Mouse (Mus musculus) heart, adult 8-10 months (tissue): Measurements from ENCODE around the gene D1Ertd622e. TPM values are rescaled to one million over a fixed set of nuclear protein-coding genes. Genes with fewer than 3 reads are reported as not detected.
A peak's percentile ranks its signal among the peaks of the same experiment; 100 is the strongest.

Source experiments
- DNase-seq: peaks from one replicate; pipeline ENCODE4 v3.0.0; 2022; ENCODE audit warnings: low spot score
- total RNA-seq, 4 experiments: library from RNA; stranded (reverse); gene quantifications; 2 replicates each; pipeline ENCODE4 v1.2.4; 2022

The D1Ertd622e gene
- total RNA-seq: 1 to 10 TPM; 2.8 to 4.5 (median 3.8) TPM

DNA sequence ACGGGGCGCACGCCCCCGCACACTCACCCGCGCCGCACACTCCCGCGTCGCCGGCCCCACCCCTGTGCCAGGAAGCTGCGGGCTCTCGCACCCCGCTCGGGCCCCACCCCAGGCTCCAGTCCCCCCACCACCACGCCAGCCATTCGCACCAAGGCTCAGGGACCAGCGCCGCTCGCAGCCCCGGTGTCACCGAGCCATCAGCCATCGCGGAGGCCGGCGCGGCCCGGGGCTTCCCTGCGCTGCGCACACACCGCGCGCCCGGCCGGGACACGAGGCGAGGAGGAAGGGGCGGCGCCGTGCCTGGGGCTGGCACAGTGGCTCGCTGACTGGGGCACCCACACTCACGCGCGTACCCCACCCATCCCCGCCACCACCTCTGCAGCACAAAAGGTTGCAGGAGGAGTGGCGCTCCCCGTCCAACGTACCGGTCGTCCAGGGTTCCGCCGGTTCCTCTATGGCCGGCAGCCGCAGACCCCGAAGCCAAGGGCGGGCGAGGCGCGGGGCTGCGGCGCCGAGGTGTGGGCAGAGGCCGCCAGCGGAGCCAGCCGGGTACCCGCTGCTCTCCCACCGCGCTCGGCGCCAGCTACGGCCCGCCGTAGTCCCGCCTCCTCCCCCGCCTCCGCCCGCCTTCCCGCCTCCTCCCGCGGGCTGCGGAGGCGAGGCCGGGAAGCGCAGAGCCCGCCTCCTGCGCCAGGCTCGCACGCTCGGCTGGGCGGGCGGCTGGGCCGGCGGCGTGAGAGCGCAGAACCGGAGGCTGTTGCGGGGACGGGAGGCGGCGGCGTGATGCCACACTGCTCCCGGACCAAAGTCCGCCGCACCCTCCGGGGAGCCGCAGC, at the start of gene D1Ertd622e:
D1Ertd622e (minus strand) TSS at position 669 of the 836 bp plus-strand sequence.
- DNase-seq: peak; percentile 65

DNA sequence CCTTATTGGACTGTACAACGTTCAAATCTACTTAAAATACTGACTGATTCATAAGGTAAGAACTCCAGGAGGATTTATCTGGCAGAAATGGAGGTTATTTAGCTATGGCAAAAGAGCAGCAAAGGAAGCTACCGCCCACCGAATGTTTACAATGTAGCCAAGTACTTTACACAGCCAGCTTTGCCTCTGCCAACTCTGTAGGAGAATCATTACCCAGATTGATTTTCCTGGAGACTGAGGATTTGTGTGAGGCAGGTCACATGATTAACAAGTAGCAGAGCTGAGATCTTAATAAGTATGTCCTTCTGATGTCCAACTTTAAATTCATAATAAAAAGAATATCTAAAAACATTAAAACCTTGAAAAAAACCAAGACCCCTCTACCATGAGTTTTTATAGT, 48.6 kb upstream of the D1Ertd622e start:
- no peak for DNase-seq

- DNase-seq: no peak
Observed at GRCm38 (mm10) chr1:97705389-97705788, 43.5 kb upstream of the D1Ertd622e start.

- no peak for DNase-seq
Observed at GRCm38 (mm10) chr1:97704646-97705045, 42.8 kb upstream of the D1Ertd622e start.

DNA sequence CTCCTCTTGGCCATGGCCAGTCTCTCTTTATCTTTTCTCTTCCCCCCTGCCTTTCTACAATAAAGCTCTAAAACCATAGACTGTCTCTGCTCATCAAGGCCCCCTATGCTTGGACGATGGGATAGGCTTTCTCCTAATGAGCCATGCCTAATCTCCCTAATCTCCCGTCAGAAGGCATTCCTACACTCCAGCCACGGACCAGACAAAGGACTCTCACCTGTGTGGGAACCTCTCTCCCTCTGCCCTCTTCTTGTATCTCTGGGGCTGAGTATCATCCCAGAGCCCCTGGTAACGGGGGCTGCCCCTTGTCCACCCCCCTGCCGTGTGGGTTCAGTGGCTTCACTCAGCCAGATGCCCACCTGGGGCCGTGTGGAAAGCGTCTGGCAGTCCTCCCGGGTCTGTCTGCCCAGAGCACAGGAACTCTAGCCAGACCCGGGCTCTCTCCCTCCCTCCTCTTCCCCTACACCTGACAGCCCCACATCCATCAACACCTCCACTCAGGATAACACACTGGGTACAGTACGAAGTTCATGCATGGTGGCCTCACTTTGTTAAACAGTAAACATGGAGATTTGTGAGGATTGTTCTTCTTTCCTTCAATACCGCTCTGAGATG, 37.2 kb upstream of the D1Ertd622e start:
- DNase-seq: no peak

DNA sequence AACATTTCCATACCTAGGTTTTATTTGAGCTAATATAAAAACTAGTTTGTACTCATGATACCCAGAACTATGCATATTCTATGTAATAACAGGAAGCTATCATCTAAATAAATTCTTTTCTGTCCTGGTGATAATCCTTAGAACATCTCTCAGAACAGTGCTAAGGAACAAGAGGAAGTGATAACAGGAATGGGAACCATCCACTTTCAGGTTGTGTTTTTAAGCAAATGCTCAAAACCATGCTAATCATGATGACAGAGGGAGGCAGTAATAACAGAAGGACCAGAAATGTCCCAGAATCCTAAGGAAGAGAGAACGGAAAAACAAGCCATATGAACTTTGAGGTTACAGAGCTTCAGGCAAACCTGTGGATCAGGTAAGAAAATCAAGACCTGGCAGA, 35.4 kb upstream of the D1Ertd622e start:
- DNase-seq: no peak

GRCm38 (mm10) chr1:97693825-97694224, 32.0 kb upstream of the D1Ertd622e start:
- no peak for DNase-seq

GRCm38 (mm10) chr1:97688756-97689155, 26.9 kb upstream of the D1Ertd622e start:
- DNase-seq: peak; percentile 18

- DNase-seq: no peak
Observed at GRCm38 (mm10) chr1:97676526-97677177, 14.8 kb upstream of the D1Ertd622e start.

DNA sequence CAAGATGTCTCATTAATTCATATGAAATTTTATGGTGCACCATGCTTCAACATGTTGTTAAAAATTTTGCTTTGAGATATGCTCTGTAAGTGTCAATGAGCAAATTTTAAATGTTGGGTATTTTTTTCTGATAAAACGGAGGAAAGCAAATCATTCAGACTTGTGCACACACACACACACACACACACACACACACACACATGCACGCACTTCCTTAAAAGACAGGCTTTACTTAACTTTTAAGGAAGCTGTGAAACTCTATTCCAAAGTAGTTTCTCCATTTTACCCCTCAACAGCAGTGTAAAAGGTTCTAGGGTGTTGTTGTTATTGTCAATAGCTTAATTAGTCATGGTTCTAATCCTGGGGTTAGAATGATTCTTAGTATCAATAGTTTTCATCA, 14.2 kb upstream of the D1Ertd622e start:
- no peak for DNase-seq

GRCm38 (mm10) chr1:97672849-97673248, 11.0 kb upstream of the D1Ertd622e start:
- no peak for DNase-seq

DNA sequence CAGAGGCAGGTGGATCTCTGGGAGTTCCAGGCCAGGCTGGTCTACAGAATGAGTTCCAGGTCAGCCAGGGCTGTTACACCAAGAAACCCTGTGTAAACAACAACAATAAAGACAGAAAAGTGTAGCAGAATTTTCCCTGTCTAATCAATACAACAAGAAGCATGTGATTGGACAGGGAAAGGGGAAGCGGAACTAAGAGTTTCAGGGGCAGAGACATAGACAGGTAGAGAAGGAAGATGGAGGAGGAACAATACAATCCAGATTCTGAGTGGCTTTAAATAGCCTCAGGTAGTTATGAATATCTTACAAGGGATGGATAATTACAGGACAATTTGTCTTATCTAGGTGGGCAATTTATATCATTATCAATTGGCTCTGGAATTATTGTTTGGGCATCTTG, 5.4 kb upstream of the D1Ertd622e start:
- no peak for DNase-seq

- DNase-seq: peak; percentile 26
Observed at GRCm38 (mm10) chr1:97662324-97662723, 450 bp upstream of the D1Ertd622e start.

DNA sequence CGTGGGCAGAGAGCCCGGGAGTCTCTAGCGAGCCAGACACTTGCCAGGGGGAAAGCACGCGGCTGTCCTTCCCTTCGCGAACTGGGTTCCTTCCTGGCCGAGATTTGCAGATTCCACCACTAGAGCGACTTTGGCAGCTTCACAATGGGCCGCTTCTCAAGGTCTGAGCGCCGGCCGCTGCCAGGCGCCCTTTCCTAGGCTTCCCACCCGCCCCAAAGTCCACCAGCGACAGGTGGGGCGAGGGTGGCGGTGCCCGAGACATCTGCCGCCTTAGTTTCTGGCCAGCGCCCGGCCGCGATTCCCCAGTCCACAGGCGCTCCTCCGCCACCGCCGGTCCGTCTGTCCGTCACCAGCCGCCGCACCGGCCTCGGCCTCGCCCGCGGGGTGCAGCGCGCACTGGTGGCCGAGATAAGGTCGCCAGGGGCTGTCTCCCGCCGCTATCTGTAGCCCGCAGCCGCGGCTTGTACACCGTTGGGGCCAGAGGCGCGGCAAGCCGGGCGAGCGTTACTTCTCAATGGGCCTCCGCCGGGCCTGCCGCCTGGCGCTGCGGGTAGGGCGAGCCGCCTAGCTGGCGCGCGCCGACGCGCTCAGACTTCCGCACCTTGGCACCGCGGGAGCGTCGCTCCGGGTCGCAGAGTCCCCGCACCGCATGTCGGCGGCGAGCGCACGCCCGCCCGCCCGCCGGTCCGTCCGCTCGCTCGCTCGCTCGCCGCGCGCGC, 1.0 kb downstream of the D1Ertd622e start:
- peak; percentile 70 for DNase-seq

DNA sequence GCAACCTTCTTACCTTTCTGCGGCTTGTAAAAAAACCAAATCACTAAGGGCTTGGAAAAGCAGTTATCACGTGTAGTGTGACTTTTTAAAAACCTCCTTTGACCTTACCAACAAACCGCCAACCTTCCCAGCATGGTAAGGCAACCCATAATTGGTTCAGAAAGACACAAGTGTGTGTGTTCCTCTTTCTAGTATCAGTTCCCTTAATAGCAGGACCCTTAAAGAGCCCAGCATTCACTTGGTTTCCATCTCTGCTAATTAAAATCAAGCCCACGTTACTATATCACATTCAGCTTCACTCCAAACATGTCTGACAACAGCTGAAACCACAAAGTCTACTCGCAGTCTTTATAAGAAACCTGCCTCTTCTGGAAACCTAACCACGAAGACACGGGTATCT, 2.5 kb downstream of the D1Ertd622e start:
- peak; percentile 19 for DNase-seq

GRCm38 (mm10) chr1:97657786-97658185, 4.1 kb downstream of the D1Ertd622e start:
- no peak for DNase-seq

GRCm38 (mm10) chr1:97657201-97657600, 4.7 kb downstream of the D1Ertd622e start:
- no peak for DNase-seq

DNA sequence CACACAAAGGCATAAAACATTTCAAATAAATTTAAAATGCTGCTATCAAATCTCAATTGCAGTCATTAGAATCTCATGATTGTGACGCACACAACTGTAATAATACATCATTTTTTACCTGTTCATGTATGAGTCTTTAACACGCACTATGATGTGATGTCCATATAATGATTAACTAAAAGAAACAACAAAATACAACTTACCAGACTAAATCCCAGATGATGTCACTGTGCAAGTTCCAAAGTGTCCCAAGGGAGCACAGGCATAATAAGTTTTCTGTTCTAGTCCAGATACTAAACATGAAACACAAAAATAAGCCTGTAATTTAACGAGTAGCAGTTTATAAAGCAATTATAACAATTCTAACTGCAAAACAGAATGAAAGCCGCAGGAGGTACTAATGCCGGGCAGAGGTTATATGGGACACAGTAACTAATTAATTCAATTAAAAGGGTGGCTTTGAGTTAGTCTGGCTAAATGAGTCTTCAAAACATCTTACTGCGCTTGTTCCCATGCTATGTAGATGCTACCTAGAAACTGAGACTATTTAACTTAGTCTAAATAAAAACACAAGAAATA, 7.4 kb downstream of the D1Ertd622e start:
- no peak for DNase-seq

GRCm38 (mm10) chr1:97650553-97651123, 11.2 kb downstream of the D1Ertd622e start:
- DNase-seq: no peak

DNA sequence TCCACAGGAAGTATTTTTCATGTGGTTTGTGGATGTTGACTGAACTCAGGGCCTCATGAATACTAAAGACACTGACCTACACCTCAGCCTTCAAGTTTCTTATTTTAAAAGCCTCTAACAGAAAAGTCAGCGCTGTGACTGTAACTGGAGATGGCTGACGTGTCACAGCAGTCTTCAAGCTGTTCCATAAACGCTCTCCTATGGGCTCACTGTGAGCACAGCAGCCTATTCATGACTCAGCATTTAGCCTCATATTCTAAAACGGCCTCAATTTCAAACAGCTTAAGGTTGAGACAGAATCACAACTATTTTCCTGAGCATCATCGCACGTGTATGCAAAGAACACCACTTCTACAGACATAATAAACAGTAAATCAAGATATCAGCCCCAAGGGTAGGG, 11.8 kb downstream of the D1Ertd622e start:
- no peak for DNase-seq

- DNase-seq: no peak
Observed at GRCm38 (mm10) chr1:97647037-97647436, 14.8 kb downstream of the D1Ertd622e start.
